ENCODE assay signal across 8 mouse cellular contexts in the genomic region with DNA sequence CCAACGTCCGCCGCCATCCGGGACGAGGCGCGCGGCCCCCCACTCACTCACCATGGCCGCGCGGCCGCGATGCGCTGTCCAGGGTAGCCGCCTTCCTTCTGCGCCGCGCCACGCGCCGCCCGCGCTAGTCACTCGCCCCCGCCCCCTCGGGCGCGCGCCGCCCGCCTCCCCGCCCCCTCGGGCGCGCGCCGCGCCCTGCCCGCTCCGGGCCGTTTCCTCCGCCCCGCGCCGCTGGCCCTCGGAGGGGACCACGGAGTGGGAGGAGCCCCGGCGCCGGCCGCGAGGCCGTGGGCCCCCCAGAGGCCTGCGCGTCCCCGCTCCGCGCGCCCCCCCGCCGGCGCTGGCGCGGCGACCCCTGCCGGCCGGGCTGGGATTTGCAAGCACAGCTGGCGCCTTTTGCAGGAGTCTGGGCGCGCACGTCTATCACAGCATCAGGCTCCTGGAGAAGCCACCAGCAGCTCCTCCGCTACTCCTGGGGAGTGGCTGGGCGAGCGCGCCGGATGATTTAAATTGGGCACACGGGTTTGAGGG. TPM values are rescaled to one million over a fixed set of nuclear protein-coding genes. Genes with fewer than 3 reads are reported as not detected.
DNase-seq lines count a peak whose midpoint lies in the region.

TSS of gene Elovl2 (minus strand) at position 102 of the 531 bp plus-strand sequence.

- no peaks in the 10 kb centered on the region for H3K36me3 ChIP-seq in hindbrain, embryonic 10.5 days

- WGBS in hindbrain, embryonic 10.5 days: 2% methylated on average over 72 of the region's 77 CpGs

- H3K9me3 ChIP-seq in hindbrain, embryonic 10.5 days: peaks cover 21% of the 10 kb centered on the region

- H3K4me1 ChIP-seq in hindbrain, embryonic 10.5 days (replicated peaks): peaks cover 17% of the 10 kb centered on the region

- peak; percentile 33 for DNase-seq in MN1 (ENCODE audit: low spot score)
- peak; percentile 23 for DNase-seq in cerebellum, adult 8-10 months
- DNase-seq in frontal cortex, postnatal 10 days (ENCODE audit: low spot score in 2 of 2): peak; percentile 49 to 72
- DNase-seq in hindbrain, embryonic 10.5 days (ENCODE audit: low spot score): peak; percentile 86
- peak; percentile 71 to 79 for DNase-seq in layer of hippocampus, postnatal 10 days (ENCODE audit: low spot score in 2 of 2)
- peak; percentile 82 for DNase-seq in lung, postnatal 10 days
- peak; percentile 63 for DNase-seq in retina, adult 2 months (ENCODE audit: low read depth, low spot score)
- peak; percentile 71 for DNase-seq in thymus, postnatal 25 days

- no peaks in the 10 kb centered on the region for H3K27me3 ChIP-seq in hindbrain, embryonic 10.5 days (ENCODE audit: insufficient read depth, poor library complexity, severe bottlenecking)

- peak within 1 kb of the TSS; percentile 93 for H3K27ac ChIP-seq in hindbrain, embryonic 10.5 days

- H3K4me3 ChIP-seq in hindbrain, embryonic 10.5 days: peak within 1 kb of the TSS; percentile 80

RNA-seq across cellular contexts. Expression of gene Elovl2, which starts in this region (rescaled TPM):
- polyA plus RNA-seq in hindbrain, embryonic 10.5 days (2016; fragmentation: Nextera tagmentation; extraction: Ambion mirVana): 38.2 and 42.6 TPM in 2 replicates
- total RNA-seq in layer of hippocampus, postnatal 10 days (2021): 10 to 100 TPM; 42.1 to 44.2 TPM

Comparison
In these comparisons a context has a peak if more than half of its experiments do, and no peak if none do; other contexts are left out.
1. Peak in every context shown above with its lines: DNase-seq, H3K4me3 ChIP-seq and H3K27ac ChIP-seq.
2. DNase-seq: peak in every context shown above with its lines; median percentile 86 in hindbrain, embryonic 10.5 days; 82 in lung, postnatal 10 days; 75 in layer of hippocampus, postnatal 10 days; 71 in thymus, postnatal 25 days; 63 in retina, adult 2 months; 60 in frontal cortex, postnatal 10 days; 33 in MN1; 23 in cerebellum, adult 8-10 months.